Mouse (Mus musculus): ENCODE results near the gene 3110082I17Rik. TPM values are rescaled to one million over a fixed set of nuclear protein-coding genes. Genes with fewer than 3 reads are reported as not detected.
"Not testable (repeated sequence)": the region's sequence is repeated elsewhere in the genome, so short reads cannot be mapped to it uniquely, and the experiment has no call there.

3110082I17Rik gene
- polyA plus RNA-seq, 2 experiments from 2014 or later = 7.1 to 7.5 TPM

GRCm38 (mm10) chr5:139351134-139351533 is 109.2 kb downstream of the 3110082I17Rik start, which contains the start of gene Cox19:
Gene Cox19, minus strand, starts transcription at chr5:139351418.
- no peak for ATAC-seq

DNA sequence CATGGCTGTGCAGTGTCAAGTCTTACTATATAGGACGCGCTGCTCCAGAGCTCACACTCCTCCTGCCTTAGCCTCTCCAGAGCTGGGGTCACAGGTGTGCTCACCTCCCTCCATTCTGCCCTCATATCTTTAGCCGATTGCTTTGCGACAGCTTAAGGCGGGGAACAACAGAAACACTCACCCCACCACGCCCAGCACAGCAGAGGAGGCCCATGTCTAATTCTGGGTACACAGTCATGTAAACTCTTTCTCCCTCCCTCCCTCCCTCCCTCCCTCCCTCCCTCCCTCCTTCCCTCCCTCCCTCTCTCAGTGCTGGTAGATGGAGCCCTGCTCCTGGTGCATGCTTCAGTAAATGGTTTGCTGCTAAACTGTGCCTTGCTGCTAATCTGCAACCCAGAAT is 110.6 kb downstream of the 3110082I17Rik start:
- no peak for ATAC-seq

DNA sequence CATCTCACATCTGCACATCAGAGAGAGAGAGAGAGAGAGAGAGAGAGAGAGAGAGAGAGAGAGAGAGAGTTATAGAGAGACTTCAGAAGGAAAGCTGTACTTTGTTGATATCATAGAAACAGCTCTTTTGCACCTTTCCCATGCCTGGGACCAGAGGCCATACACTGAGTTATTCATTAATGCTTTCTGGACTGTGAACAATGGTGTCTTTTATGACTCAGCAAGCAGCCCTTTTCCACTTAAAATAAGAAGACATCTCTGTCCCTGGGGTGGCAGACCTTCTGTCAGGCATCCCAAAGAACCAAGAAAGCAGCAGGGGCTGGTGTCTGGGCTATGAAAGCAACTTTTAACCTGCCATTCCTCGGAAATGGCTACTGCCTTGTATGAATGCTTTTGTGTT is 113.1 kb downstream of the 3110082I17Rik start:
- ATAC-seq = no peak

DNA sequence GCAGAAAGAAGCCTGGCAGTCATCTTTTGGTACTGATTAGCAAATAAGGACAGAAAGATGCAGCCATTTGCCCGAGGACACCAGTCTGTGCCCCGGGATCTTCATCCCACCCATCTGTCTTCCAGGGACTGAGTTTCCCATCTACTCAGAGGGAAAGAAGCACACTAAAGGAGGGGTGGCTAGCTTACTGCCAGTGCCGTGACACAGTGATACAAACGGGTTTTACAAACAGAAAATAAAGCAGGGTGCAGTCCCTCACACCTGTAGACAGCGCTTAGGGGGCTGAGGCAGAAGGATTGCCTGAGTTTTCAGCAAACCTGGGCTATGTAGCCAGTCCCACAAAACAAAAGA is 115.0 kb downstream of the 3110082I17Rik start:
- ATAC-seq = no peak

DNA sequence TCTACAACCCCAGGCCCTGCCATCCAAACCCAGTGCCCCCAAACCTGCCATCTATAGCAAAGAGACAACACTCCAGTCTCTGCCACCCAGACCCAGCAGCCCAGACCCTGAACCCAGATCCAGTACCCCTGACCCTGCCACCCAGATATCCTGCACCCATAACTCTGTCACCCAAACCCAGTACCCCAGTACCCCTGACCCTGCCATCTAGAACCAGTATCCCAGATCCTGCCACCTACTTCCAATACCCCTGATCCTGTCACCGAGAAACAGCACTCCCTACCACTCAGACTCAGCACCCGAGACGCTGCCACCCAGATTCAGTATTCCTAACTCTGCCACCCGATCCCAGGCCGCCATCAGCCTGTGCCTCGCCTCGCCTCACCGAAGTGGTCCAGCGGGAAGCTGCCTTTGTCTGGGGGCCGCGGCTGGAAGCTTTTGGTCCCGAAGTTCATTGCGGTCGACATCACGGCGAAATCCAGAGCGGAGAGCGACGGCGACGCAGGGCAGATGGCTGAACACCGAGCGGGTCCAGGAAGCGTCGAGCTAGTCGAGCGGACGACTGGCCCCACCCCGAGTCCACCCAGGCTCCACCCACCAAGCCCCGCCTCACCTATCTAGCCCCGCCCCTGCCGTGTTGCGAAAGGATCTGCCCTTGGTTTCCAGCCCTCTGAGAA is 115.5 kb downstream of the 3110082I17Rik start:
- peak; percentile 96 for ATAC-seq

DNA sequence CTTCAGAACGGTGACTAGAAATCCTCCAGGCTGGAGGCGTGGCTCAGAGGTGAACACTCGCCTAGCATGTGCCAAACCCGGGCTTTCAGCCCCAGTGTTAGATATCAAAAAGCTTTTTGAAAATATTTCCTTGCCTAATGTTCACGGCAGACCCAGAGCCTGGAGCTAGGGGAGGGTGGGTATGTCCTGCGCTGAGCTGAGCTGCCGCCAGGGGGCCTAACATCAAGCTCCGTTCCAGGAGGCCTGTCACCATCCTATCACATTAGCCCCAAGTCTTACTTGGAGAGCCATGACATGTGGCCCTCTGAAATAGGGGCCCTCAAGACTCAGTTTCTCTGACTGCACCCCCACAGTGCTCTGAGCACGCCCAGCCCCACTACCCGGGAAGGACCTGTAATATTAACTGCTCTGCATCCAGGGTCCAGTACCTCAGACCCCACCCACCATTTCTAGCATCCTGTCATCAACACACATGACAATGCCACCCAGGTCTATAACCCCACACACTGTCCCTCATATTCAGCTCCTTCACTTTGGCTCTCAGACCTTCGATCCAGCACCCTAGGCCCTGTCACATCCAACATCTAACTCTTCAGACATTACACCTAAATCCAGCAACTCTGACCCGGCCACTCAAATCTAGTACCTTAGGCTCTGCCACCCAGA is 116.2 kb downstream of the 3110082I17Rik start:
- peak; percentile 69 for ATAC-seq

DNA sequence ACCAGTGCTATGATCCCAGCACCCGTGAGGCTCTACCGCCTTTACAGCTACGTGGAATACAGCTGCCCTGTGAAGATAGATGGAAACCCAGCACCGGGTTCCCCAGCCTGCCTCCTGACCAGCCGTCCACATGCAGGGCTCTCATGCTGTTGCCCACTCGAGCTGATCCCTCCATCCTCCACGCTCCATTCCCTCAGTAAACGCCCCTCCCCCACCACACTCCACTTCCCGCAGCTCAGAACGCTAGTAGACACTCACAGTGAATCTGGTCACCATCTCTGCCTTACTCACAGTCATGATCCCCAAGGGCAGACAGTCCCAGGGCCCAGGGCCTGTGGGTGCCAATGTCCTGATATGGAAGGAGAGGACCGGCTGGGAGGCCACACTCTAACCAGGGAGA is 121.4 kb downstream of the 3110082I17Rik start:
- ATAC-seq = no peak

DNA sequence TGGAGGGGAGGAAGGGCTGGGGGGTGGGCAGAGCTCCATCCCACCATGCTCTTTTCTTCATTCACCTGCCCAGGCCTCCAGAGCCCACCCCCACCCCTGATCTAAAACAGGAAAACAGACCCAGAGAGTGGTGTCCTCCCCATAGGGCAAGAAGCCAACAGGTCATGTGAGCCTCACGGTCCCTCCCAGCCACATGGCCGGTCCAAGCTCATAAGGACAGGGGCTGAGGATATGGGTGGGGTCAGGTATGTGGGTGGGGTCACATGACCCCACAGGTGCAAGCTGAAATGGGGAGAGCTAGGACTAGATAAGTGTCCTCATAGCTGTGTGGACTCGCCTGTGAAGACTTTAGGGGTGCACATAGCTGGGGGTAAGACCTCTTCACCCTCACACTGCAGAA is 121.9 kb downstream of the 3110082I17Rik start:
- ATAC-seq = no peak

GRCm38 (mm10) chr5:139337826-139338370 is 122.4 kb downstream of the 3110082I17Rik start:
- ATAC-seq = no peak

DNA sequence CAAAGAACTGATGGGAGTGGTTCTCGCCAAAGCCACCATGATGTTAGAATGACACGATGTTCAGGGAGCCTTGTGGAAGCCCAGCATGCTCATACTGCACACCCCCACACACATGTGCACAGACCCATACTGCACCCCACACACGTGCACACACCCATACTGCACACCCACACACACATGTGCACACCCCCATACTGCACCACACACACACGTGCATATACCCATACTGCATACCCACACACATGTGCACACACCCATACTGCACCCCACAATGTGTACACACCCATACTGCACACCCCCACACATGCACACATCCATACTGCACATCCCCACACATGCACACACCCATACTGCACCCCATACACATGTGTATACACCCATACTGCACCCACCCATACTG is 124.7 kb downstream of the 3110082I17Rik start:
- ATAC-seq = no peak

DNA sequence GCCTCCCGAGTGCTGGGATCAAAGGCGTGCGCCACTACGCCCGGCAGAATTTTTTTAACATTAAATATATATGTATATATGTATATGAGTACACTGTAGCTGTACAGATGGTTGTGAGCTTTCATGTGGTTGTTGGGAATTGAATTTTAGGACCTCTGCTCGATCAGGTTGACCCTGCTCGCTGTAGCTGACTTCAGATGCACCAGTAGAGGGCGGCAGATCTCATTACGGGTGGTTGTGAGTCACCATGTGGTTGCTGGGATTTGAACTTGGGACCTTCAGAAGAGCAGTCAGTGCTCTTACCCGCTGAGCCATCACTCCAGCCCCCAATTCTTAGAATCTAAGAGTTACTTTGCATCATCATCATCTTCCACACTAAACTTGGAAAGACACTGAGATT is 125.9 kb downstream of the 3110082I17Rik start:
- ATAC-seq = not testable (repeated sequence)

- ATAC-seq = no peak
Measured at GRCm38 (mm10) chr5:139333301-139334013, 126.9 kb downstream of the 3110082I17Rik start.

GRCm38 (mm10) chr5:139332590-139333272 is 127.6 kb downstream of the 3110082I17Rik start:
- no peak for ATAC-seq

DNA sequence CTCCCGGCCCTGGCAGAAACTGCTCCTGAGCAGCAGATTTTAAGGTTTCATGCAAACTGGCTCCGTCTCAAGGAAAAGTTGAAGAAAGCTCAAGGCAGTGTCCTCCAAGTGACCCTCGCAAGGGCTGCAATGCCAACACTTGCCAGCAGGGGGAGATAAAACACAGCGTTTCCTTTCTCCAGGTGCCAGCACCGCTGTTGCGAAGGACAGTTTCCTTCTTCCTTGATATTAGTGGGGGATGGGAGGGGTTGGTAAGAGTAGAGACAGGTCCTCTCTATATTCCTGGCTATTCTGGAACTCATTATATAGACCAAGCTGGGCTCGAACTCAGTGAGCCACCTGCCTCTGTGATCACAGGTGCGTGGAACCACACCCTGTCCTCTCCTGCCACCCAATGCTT is 128.6 kb downstream of the 3110082I17Rik start:
- no peak for ATAC-seq

- ATAC-seq = no peak
Measured at GRCm38 (mm10) chr5:139330766-139331165, 129.6 kb downstream of the 3110082I17Rik start.

- ATAC-seq = no peak
Measured at GRCm38 (mm10) chr5:139327634-139328020, 132.7 kb downstream of the 3110082I17Rik start.

- ATAC-seq = no peak
Measured at GRCm38 (mm10) chr5:139326986-139327633, 133.2 kb downstream of the 3110082I17Rik start.

- ATAC-seq = no peak
Measured at GRCm38 (mm10) chr5:139326111-139326696, 134.1 kb downstream of the 3110082I17Rik start.

DNA sequence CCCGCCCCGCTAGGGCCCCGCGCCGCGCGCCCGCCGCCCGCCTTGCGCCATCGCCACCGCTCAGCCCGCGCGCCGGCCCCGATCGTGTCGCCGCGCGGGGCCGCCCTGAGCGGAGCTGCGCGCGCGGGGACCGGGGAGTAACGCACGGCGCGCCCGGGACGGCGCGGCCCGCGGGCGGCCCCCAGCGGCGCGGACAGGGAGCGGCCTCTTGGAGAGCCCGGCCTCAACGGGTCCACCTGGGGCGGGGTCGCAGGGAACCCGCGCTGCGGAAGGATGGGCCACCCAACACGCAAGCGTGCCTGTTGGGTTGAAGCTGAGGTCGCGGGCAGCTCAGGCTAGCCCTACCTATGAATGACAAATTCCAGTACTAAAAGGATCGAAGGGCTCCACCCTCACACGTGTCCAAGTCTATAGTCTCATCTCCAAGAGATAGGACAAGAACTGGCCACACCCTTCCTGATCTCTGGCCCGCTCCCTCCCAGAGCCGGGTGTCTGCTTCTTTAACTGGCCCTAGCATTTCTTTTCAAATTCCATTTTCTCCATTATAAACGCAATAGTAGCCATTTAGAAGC is 134.8 kb downstream of the 3110082I17Rik start, which contains the start of gene Adap1:
Gene Adap1, minus strand, starts transcription at position 228 of the 572 bp plus-strand sequence.
- peak; percentile 77 for ATAC-seq

- peak; percentile 72 for ATAC-seq
Measured at GRCm38 (mm10) chr5:139324691-139325394, 135.5 kb downstream of the 3110082I17Rik start.

GRCm38 (mm10) chr5:139324045-139324491 is 136.3 kb downstream of the 3110082I17Rik start:
- no peak for ATAC-seq

Data from activated CD4-positive, CD25-positive, alpha-beta regulatory T cell, adult 4 months (primary cell).